Mouse (Mus musculus) Muller cell, postnatal 12 days (primary cell): Measurements from ENCODE around the gene Siah1a.

Experiments used
- DNase-seq: peaks from one replicate; pipeline ENCODE4 v3.0.0-alpha.2; 2015; ENCODE audit errors: inconsistent ontology term

Gene Siah1a

DNA sequence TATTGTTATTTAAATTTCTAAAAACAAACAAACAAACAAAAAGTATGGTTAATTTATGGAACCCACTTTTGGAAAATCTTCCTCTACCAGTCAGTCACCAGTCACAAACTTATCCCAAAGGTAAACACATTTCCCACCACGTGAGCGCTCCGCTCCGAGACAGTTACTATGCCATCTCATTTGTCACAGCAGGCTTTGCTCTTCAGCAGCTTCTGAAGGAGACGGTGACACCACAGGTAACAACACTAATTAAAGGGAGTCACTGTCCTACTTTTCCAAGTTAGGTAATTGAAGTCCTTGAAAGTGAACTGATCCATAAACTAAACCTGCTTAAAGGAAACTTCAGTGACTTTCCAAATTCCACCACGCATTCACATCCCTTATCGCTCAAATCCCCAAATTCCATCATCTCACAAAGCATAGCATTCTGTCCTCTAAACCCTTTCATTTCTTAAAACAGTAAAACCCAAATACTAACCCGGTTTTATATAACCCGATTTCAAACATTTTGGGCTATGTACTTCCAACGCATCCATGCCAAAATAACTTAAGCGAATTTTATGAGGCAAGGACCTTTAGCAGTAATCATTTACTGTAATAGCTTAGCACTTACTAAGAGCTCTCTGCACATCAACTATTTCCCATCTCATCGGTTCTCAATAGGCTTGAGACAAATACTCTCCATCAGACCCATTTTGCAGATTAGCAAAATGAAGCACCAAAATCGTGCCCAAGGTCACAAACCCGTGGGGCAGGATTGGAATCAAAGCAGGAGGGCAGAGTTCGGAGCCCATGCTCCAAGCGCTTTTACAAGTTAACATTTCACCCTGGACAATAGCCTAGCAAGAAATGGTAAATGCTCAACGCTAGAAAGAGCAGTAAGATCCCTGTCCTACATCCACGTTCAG lies 1.2 kb downstream of the Siah1a start:
- DNase-seq, result no peak

DNA sequence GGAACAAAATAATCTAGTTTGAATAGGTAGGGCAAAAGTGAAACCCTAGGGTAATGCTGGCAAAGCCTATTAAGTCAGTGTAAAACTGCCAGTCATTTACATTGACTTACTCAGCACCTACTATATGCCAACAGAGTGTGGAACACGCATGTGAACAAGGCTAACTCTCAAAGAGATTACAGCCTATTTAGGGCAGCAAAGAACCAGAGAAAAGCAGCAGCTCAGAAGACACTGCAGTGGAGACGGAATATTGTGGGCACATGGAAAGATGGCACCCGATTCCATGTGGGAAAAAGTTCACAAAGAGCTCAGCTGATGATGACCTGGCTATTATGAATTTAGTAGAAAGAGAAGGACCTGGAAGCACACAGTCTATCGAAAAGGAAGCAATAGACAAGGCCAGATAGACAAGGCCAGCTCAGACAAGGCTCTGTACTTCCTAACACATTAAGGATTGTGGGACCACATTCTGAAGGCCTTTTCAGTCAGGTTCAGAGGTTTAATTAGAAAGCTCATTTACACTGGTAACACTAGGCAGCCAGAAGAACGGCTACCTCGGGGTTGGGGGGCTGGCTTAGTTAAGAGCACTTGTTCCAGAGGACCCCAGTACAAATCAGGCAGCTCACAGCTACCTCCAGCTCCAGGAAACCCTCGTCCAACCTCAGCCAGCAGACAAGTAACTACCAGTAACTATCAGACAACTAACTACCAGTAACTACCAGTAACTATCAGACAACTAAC lies 3.0 kb downstream of the Siah1a start:
- no peak for DNase-seq

DNA sequence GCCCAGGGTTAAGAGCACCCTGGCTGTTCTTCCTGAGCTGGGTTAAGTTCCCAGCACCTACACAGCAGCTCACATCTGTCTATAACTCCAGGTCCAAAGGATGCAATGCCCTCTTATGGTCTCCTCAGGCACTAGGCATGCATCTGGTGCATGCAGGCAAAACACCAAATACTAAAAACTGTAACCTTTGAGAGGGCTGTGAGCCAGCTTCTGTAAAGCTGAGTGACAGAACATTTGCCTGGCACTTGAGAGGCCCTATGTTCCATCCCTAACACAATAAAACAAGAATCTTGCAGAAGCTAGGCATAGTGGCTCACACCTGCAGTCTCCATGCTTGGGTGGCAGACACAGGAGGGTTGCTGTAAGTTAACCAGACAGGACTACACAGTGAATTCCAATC lies 4.1 kb downstream of the Siah1a start:
- DNase-seq, result no peak

GRCm38 (mm10) chr8:86740899-86741298 lies 4.8 kb downstream of the Siah1a start:
- DNase-seq, result no peak

- no peak for DNase-seq
Measured at GRCm38 (mm10) chr8:86735446-86736111, 10.2 kb downstream of the Siah1a start.

GRCm38 (mm10) chr8:86734954-86735353 lies 10.8 kb downstream of the Siah1a start:
- no peak for DNase-seq

DNA sequence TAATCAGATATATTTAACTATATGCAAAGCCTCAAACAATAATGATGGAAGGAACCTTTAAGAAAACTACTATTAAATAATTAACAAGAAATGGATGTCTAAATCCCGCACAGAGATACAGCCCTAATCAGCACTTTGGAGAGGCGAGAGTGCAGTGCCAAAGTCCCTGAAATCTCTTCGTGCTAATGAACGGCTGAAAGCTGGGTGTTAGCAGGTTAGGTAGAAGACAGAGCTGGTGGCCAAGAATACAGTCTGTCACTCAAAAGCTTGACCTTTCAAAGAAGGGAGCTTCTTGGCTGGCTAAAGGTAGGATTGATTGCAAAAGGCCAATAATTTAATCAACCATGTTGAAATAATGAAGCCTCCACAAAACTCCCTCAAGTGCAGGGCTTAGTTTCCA lies 11.6 kb downstream of the Siah1a start:
- no peak for DNase-seq

DNA sequence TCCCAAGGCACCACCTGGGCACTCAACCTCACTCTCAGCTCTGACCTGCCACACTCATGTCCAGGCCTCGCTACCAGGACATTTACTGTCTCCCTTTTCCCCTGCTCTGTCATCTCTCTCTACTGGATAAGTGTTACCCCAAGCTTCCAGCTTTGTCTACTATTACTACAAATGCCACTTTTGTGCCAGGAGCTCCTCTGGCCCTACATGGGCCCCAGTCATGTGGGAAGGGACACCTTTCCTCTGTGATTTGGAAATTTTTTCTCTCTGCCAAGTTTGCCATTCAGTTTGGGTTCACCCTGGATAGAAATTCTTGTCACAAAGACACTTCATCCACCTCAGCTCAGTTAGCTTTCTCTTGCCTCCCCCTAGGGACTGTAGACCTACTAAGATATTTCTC lies 14.9 kb downstream of the Siah1a start:
- DNase-seq, result no peak

DNA sequence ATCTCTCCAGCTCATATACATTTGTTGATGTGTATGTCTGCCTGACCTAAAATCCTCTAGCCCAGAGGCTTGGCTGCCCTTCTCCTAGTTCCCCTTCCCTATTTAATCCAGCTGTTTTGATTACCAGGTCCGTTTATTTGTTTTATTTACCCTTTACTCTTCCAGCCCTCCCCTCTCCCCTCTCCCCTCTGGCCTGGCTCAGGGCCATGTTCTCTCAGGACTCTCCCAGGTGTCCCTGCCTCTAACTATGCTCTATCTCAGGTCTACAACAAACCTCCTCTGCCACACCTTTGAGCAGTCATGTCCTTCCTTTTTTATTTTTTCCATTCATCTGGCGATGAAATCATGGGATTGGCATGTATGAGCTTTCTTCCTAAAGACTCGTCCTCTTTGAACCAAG lies 15.4 kb downstream of the Siah1a start:
- no peak for DNase-seq

DNA sequence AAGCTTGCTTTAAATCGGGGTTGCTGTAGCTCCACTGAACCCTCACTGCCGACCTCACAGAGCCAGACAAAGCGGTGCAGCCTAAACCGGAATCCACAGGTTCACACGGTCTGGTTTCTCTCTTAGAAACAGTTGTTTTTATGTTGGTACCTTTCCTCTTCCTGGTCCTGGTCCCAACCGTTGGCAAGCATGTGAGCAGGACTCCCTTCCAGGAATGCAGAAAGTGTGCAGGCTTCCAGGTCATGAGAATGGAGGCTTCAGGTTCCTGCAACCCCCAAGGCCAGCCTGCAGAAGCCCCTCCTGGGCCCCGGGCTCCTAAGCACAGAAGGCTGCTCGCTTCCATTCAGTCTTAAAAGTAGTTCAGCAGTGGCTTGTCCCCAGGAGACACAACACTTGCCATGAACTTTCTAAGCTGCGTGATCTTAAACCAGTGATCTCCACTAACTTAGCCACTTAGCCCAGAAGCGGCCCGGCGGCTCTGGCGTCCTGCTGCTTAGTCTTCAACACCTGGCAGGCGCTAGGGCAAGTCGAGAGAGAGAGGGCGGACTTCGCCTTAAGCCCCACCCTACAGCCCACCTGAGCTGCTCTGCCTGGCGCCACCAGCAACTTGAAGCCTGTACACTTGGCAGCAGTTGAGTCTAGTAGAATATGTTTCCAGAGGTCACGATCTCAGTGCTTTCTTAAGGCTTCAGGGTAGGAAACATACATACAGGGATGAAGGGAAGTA lies 17.3 kb downstream of the Siah1a start:
- no peak for DNase-seq

- no peak for DNase-seq
Measured at GRCm38 (mm10) chr8:86726959-86727358, 18.8 kb downstream of the Siah1a start.

DNA sequence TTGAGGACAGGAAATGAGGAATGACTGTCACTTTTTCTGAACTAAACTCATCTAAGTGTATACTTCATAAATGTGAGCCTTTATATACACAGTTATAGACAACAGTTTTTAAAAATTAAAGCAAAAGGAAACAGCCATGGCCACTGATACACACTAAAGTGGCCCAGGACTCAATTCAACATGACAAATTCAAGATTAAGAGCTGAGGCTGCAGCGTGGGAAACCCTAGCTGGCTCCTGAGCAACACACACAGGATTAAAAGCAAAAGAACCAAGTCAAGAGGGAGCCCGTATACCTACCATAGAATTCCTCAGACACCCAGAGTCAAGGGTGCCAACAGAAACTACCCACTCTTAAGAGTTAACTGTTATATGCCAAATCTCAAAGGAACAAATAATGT lies 24.2 kb downstream of the Siah1a start:
- no peak for DNase-seq

DNA sequence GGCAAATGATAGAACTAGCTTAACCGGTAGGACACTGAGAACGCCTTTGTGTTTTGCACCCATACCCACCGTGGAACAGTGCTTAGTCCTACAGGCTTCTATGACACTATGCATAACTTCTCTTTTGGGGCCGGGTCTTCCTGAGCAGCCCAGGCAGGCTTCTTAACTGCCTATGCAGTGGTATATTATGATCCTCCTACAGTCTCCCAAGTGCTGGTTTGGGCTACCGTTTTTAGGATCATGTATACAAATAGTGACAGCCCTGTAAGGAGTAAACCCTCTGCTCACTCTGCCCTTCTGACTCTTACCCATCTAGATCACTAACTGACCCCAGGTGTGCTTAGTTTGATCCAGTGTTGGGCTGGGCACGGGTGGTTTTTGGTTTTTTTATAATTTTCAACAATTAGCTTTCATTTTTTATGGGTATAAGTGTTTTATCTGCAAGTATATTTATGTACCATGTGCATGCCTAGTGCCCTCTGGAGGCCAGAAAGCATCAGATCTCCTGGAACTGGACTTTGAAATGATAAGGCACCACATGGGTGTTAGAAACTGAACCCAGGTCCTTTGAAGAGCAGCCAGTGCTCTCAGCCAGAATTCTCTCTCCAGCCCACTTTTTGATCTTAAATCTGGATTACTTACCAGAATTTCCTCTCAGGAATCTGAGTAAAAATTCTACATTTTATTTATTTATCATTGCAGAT lies 24.8 kb downstream of the Siah1a start:
- no peak for DNase-seq

DNA sequence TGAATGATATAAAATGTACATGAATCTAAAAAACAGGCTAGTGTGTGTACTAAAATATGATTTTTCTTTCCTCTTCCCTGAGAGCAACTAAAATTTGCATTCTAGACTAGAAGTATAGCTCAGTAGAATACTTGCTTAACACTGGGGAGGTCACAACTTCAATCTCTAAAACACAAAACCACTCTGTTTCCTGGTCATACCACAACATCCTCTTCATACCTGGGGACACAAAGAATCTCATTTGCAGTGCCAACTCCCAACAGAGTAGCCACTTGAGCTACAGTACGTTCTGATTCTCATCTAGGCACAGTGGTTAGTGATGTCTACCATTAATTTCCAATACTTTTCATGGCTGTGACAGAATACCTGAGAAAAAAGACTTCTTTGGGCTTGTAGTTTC lies 26.4 kb downstream of the Siah1a start:
- DNase-seq, result no peak

DNA sequence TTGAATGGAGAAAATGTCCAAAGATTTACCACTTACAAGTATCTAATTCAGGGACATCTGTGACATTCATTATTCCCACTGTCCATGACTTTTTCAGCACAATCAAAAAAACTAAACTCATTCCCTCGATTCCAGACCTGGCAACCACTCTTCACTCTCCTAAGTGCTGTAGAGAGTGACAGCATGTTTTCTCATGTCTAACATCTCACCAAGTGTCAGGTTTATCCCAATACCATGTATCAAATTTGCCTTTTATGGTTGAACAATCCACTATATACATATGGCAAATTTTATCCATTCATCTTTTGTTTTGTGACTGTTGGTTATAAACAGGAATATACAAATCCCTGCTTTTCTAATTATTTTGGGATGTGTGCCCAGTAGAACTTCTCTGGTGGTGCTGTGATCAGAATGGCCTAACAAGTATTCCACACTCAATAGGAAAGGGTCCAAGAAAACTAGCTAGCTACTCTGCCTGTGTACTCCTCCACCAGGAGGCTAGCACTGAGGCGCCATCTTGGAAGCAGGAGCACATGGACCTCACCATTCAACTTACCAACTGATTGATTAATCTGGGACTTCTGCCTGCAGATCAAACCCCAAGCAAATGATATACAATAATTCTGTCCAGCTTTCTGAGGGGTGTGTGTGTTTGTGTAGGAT lies 27.3 kb downstream of the Siah1a start:
- no peak for DNase-seq

- DNase-seq, result no peak
Measured at GRCm38 (mm10) chr8:86713407-86714188, 32.1 kb downstream of the Siah1a start.

GRCm38 (mm10) chr8:86712594-86712993 lies 33.1 kb downstream of the Siah1a start:
- DNase-seq, result no peak

GRCm38 (mm10) chr8:86707873-86708272 lies 37.9 kb downstream of the Siah1a start:
- DNase-seq, result no peak

GRCm38 (mm10) chr8:86706756-86707155 lies 39.0 kb downstream of the Siah1a start:
- no peak for DNase-seq

DNA sequence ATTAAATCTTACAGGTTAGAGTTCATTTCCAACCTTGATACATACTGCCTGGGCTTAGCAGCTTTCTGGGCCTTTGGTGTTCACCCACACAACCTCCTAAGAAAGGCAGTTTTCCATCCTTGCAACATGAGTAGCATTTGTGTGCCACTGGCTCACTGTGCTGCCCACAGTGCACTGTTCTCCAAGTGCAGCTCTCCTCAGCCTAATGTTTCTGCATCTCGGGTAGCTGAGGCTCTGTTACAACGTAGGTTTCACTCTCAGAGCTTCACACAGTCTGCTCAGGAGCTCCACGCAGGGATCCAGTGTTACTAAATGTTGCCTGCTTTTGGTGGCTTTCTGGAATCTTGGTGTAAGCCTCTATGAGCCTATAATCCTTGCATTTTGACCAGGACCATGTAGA lies 40.4 kb downstream of the Siah1a start:
- no peak for DNase-seq
